Mouse (Mus musculus) thymus, postnatal 25 days (tissue): Measurements from ENCODE around the gene Fmc1.
"Not testable (repeated sequence)": the region's sequence is repeated elsewhere in the genome, so short reads cannot be mapped to it uniquely, and the experiment has no call there.

Source experiments
- DNase-seq: peaks from one replicate; pipeline ENCODE4 v3.0.0; 2022

Gene Fmc1

GRCm38 (mm10) chr6:38533428-38534405 lies at the start of gene Fmc1:
Fmc1 (plus strand) TSS chr6:38533502.
- DNase-seq = peak; percentile 95

- DNase-seq = peak; percentile 71
Observed at GRCm38 (mm10) chr6:38492550-38492949, 40.8 kb upstream of the Fmc1 start.

GRCm38 (mm10) chr6:38495641-38496040 lies 37.7 kb upstream of the Fmc1 start:
- DNase-seq = no peak

GRCm38 (mm10) chr6:38512096-38512495 lies 21.2 kb upstream of the Fmc1 start:
- no peak for DNase-seq

GRCm38 (mm10) chr6:38512830-38513229 lies 20.5 kb upstream of the Fmc1 start:
- peak; percentile 60 for DNase-seq

- DNase-seq = no peak
Observed at GRCm38 (mm10) chr6:38515201-38515600, 18.1 kb upstream of the Fmc1 start.

GRCm38 (mm10) chr6:38523851-38524250 lies 9.5 kb upstream of the Fmc1 start:
- peak; percentile 30 for DNase-seq

- peak; percentile 41 for DNase-seq
Observed at GRCm38 (mm10) chr6:38531211-38531820, 2.0 kb upstream of the Fmc1 start.

- peak; percentile 54 for DNase-seq
Observed at GRCm38 (mm10) chr6:38532500-38533420, 542 bp upstream of the Fmc1 start.

- DNase-seq = peak; percentile 99
Observed at GRCm38 (mm10) chr6:38534640-38535365, 1.5 kb downstream of the Fmc1 start.

GRCm38 (mm10) chr6:38535366-38535690 lies 2.0 kb downstream of the Fmc1 start:
- no peak for DNase-seq

GRCm38 (mm10) chr6:38535788-38536187 lies 2.5 kb downstream of the Fmc1 start:
- DNase-seq = no peak

- DNase-seq = not testable (repeated sequence)
Observed at GRCm38 (mm10) chr6:38544141-38544540, 10.8 kb downstream of the Fmc1 start.

- DNase-seq = not testable (repeated sequence)
Observed at GRCm38 (mm10) chr6:38547005-38547404, 13.7 kb downstream of the Fmc1 start.

- no peak for DNase-seq
Observed at GRCm38 (mm10) chr6:38547707-38548106, 14.4 kb downstream of the Fmc1 start.

GRCm38 (mm10) chr6:38548595-38548994 lies 15.3 kb downstream of the Fmc1 start:
- DNase-seq = not testable (repeated sequence)

GRCm38 (mm10) chr6:38549840-38550239 lies 16.5 kb downstream of the Fmc1 start:
- DNase-seq = not testable (repeated sequence)

GRCm38 (mm10) chr6:38550250-38551061 lies 17.2 kb downstream of the Fmc1 start:
- DNase-seq = peak; percentile 82

- peak; percentile 96 for DNase-seq
Observed at GRCm38 (mm10) chr6:38551062-38551988, 18.0 kb downstream of the Fmc1 start, which contains the start of gene Luc7l2. Luc7l2 (plus strand) TSS chr6:38551334.
